27 mouse cellular contexts compared by ENCODE assay signal in genomic region chr4:100624656-100625055, GRCm38 (mm10).
"Had no signal": no experiment of that assay in that cellular context is flagged by ENCODE, and none has a peak within 500 bp of the region (broad histone marks: within the 10 kb centered on the region; RNA-seq: fewer than 3 reads in every experiment).

No protein-coding gene starts in this region.

- H3K4me2 ChIP-seq: embryonic facial prominence, embryonic 12.5 days; embryonic facial prominence, embryonic 13.5 days; embryonic facial prominence, embryonic 15.5 days; forebrain, embryonic 12.5 days; forebrain, embryonic 13.5 days; forebrain, embryonic 15.5 days had no signal

- H3K9ac ChIP-seq: embryonic facial prominence, embryonic 12.5 days; embryonic facial prominence, embryonic 13.5 days; embryonic facial prominence, embryonic 15.5 days; forebrain, embryonic 12.5 days; forebrain, embryonic 13.5 days; forebrain, embryonic 15.5 days; forebrain, postnatal 0 days had no signal

- H3K4me1 ChIP-seq: embryonic facial prominence, embryonic 10.5 days; embryonic facial prominence, embryonic 12.5 days; embryonic facial prominence, embryonic 13.5 days; embryonic facial prominence, embryonic 15.5 days; forebrain, embryonic 10.5 days; forebrain, embryonic 12.5 days; forebrain, embryonic 13.5 days; forebrain, embryonic 15.5 days had no signal

- H3K9me3 ChIP-seq: embryonic facial prominence, embryonic 10.5 days; embryonic facial prominence, embryonic 12.5 days; embryonic facial prominence, embryonic 13.5 days; embryonic facial prominence, embryonic 15.5 days; forebrain, embryonic 10.5 days; forebrain, embryonic 12.5 days; forebrain, embryonic 13.5 days; forebrain, embryonic 15.5 days had no signal

- DNase-seq: cerebellum, adult 8-10 months; cerebellum, adult 9-10 months; cerebellum, adult 9-11 months; cerebellum, postnatal 10 days; cerebellum, postnatal 14 days; cerebellum, postnatal 25 days; cerebellum, postnatal 36 days; embryo, embryonic 11 days; forebrain, postnatal 0 days; gastrocnemius, adult 2 months; gastrocnemius, postnatal 10 days; gastrocnemius, postnatal 25 days; gastrocnemius, postnatal 36 days; heart, adult 11 months; heart, adult 18-20 months; heart, adult 2 months had no signal

- H3K4me3 ChIP-seq: embryonic facial prominence, embryonic 10.5 days; embryonic facial prominence, embryonic 12.5 days; embryonic facial prominence, embryonic 13.5 days; embryonic facial prominence, embryonic 15.5 days; erythroblast, embryonic 14.5 days; forebrain, embryonic 10.5 days; forebrain, embryonic 12.5 days; forebrain, embryonic 13.5 days; forebrain, embryonic 15.5 days; gastrocnemius, adult 2 months; heart, adult 2 months had no signal

- H3K36me3 ChIP-seq: embryonic facial prominence, embryonic 10.5 days; embryonic facial prominence, embryonic 12.5 days; embryonic facial prominence, embryonic 13.5 days; embryonic facial prominence, embryonic 15.5 days; forebrain, embryonic 10.5 days; forebrain, embryonic 12.5 days; forebrain, embryonic 15.5 days had no signal

- ATAC-seq: forebrain, embryonic 13.5 days; forebrain, embryonic 14.5 days; forebrain, embryonic 15.5 days; forebrain, embryonic 16.5 days; forebrain, postnatal 0 days had no signal

- H3K27me3 ChIP-seq: embryonic facial prominence, embryonic 12.5 days; embryonic facial prominence, embryonic 13.5 days; embryonic facial prominence, embryonic 15.5 days; forebrain, embryonic 12.5 days; forebrain, embryonic 13.5 days; forebrain, embryonic 15.5 days had no signal

- H3K27ac ChIP-seq: embryonic facial prominence, embryonic 10.5 days; embryonic facial prominence, embryonic 12.5 days; embryonic facial prominence, embryonic 13.5 days; embryonic facial prominence, embryonic 15.5 days; forebrain, embryonic 10.5 days; forebrain, embryonic 12.5 days; forebrain, embryonic 13.5 days; forebrain, embryonic 15.5 days; gastrocnemius, adult 2 months; heart, adult 2 months had no signal
